Mouse (Mus musculus): Measurements from ENCODE around the gene Dexi. TPM values are rescaled to one million over a fixed set of nuclear protein-coding genes. Genes with fewer than 3 reads are reported as not detected.

Dexi gene
- polyA plus RNA-seq, 1 experiment = 38.3 TPM

DNA sequence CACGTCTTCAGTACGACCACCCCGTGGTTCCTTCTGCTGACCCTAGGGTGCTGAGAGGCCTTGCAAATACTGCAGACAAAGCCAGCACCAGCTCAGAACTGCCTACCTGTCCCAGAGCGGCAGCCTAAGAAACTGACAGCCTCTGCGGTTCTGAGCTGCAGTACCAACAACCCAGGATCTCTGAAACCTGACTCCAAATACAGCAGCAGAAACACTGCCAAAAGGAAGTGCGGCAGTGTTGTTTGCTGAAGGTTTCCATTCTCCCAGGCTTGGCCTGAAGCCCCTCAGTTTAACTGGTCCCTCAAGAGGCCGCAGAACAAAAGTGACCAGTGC is 1.3 kb downstream of the Dexi start:
- TF ChIP-seq CTCF (IDR thresholded peaks at IDR 0.05; ENCODE audit: extremely low read depth, insufficient read length, insufficient replicate concordance, low read depth, low read length) (no peak), POLR2A (IDR thresholded peaks at IDR 0.05; ENCODE audit: low read depth, low read length) (no peak)
- H3K36me3 ChIP-seq (ENCODE audit: control insufficient read depth, insufficient read depth, low read length) = no peaks in the 10 kb centered on the region
- H3K4me1 ChIP-seq (ENCODE audit: control insufficient read depth, insufficient read depth, insufficient read length, low read length) = peaks cover 13% of the 10 kb centered on the region; the same call in 1 of the 2 replicates
- no peak overlapping the region for H3K27ac ChIP-seq (ENCODE audit: insufficient read depth, low read depth, low read length)
- WGBS = 4% methylated on average over 7 of the region's 7 CpGs
- no peaks in the 10 kb centered on the region for H3K27me3 ChIP-seq (ENCODE audit: control insufficient read depth, insufficient read depth, low read length)
- H3K4me3 ChIP-seq (ENCODE audit: low read depth, low read length) = peak overlapping the region; percentile 69

DNA sequence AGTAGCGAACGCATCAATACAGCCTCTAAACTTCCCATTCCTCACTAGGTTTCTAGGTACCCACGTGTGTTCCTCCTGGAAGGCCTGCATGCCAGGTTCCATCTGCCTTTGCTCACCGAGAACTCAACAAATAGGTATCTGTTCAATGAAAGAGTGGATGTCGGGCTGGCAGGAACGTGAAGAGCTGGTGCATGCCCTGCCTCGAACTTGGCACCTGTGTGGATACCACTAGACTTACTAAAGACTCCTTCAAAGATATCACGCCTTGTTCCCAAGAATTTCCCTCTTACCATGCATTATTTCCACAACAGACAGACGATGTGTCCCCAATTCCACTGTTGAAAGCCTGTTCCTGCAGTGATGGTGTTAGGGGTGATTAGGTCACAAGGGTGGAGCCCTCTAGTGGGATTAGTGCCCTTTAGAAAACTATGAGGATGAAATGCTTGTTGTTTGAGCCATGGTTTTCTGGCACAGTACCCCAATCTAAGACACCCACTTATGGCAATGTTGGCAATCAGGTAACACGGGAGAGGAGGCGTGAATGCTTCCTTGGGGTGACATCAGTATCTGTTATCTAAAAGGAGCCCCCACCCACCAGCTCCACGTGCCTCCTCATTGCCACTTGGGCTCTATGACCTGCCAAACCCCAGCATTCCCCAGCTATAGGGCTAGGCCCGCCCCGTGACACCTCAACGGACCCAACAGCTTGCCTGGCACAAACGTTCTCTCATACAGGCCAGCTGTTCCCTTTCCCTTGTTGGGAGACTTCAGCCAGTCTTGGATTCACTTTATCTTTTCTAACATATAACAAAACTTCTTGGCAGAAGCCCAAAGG is 1.9 kb downstream of the Dexi start:
- 48% methylated on average over 16 of the region's 16 CpGs for WGBS
- peak overlapping the region; percentile 69 for H3K4me3 ChIP-seq (ENCODE audit: low read depth, low read length)
- H3K36me3 ChIP-seq (ENCODE audit: control insufficient read depth, insufficient read depth, low read length) = 0 out of 2 replicates have a peak, but pooled peaks cover under 1% of the 10 kb centered on the region
- TF ChIP-seq POLR2A (IDR thresholded peaks at IDR 0.05; ENCODE audit: low read depth, low read length) = no peak
- no peak for TF ChIP-seq CTCF (IDR thresholded peaks at IDR 0.05; ENCODE audit: extremely low read depth, insufficient read length, insufficient replicate concordance, low read depth, low read length)
- no peaks in the 10 kb centered on the region for H3K27me3 ChIP-seq (ENCODE audit: control insufficient read depth, insufficient read depth, low read length)
- H3K4me1 ChIP-seq (ENCODE audit: control insufficient read depth, insufficient read depth, insufficient read length, low read length) = peaks cover 13% of the 10 kb centered on the region; the same call in 1 of the 2 replicates
- no peak overlapping the region for H3K27ac ChIP-seq (ENCODE audit: insufficient read depth, low read depth, low read length)

DNA sequence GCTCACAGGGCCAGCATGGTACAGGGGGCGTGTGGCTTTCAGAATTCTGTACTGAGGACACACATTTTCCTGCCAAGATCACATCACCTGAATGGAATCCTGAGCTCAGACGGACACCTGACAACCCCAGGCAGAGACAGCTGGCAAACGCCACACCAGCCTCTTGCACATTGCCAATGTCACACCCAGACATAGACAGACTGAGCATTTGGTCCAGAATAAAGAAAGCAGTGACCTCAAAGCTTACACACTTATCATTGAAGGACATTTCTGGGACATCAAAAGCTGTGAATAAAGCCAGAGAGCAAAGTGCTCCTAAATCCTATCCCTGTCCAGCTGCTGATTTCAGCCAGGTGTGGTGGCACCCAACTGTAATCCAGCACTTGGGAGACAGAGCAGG is 5.9 kb downstream of the Dexi start:
- Histone ChIP-seq H3K4me1 (ENCODE audit: control insufficient read depth, insufficient read depth, insufficient read length, low read length) (peaks cover 11% of the 10 kb centered on the region), H3K4me3 (ENCODE audit: low read depth, low read length) (no peak overlapping the region), H3K27ac (ENCODE audit: insufficient read depth, low read depth, low read length) (no peak overlapping the region), H3K36me3 (ENCODE audit: control insufficient read depth, insufficient read depth, low read length) (0 out of 2 replicates have a peak, but pooled peaks cover 5% of the 10 kb centered on the region), H3K27me3 (ENCODE audit: control insufficient read depth, insufficient read depth, low read length) (no peaks in the 10 kb centered on the region)
- 65% methylated on average over 3 of the region's 3 CpGs for WGBS
- TF ChIP-seq CTCF (IDR thresholded peaks at IDR 0.05; ENCODE audit: extremely low read depth, insufficient read length, insufficient replicate concordance, low read depth, low read length) (no peak), POLR2A (IDR thresholded peaks at IDR 0.05; ENCODE audit: low read depth, low read length) (no peak)

DNA sequence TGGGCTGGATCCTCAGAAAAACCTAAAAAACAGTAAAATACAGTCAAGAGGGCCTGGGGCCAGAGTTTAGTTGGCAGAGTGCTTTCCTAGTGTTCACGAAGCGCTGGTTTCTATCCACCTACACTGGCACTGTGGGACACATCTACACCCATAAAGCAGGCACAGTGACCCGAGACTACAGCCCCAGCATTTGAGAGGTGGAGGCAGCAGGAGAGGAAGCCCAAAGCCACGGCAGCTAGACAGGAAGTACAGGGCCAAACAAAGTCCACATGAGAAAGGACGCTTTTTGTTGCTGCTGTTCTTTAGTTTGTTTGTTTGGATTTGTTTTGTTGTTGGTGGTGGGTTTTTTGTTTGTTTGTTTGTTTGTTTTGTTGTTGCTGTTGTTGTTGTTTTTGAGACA is 6.5 kb downstream of the Dexi start:
- H3K27me3 ChIP-seq (ENCODE audit: control insufficient read depth, insufficient read depth, low read length) = no peaks in the 10 kb centered on the region
- no peak for TF ChIP-seq CTCF (IDR thresholded peaks at IDR 0.05; ENCODE audit: extremely low read depth, insufficient read length, insufficient replicate concordance, low read depth, low read length)
- no peak for TF ChIP-seq POLR2A (IDR thresholded peaks at IDR 0.05; ENCODE audit: low read depth, low read length)
- 65% methylated on average over 5 of the region's 5 CpGs for WGBS
- H3K36me3 ChIP-seq (ENCODE audit: control insufficient read depth, insufficient read depth, low read length) = peaks cover 10% of the 10 kb centered on the region; the same call in 1 of the 2 replicates
- no peak overlapping the region for H3K4me3 ChIP-seq (ENCODE audit: low read depth, low read length)
- H3K27ac ChIP-seq (ENCODE audit: insufficient read depth, low read depth, low read length) = no peak overlapping the region
- peaks cover 5% of the 10 kb centered on the region for H3K4me1 ChIP-seq (ENCODE audit: control insufficient read depth, insufficient read depth, insufficient read length, low read length)

DNA sequence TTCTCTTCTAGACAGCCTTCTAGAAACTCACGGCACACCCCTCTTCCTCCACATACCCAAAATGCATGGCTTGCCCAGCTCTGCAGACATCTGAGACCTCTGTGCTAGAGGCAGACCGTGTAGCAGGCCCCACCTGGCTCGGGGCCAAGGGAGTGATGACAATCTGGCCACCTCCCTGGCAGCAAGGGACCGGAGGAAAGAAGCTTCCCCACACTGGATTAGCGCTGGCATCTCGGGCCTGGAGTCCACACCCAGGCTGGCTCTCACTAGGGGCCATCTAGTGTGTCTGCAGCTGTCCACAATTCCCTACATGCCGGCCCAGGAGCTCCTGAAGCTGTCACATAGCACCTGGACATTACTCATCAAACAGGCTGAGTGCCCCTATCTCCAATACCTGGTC is 8.3 kb downstream of the Dexi start:
- Histone ChIP-seq H3K27me3 (ENCODE audit: control insufficient read depth, insufficient read depth, low read length) (no peaks in the 10 kb centered on the region), H3K4me3 (ENCODE audit: low read depth, low read length) (no peak overlapping the region), H3K27ac (ENCODE audit: insufficient read depth, low read depth, low read length) (no peak overlapping the region), H3K4me1 (ENCODE audit: control insufficient read depth, insufficient read depth, insufficient read length, low read length) (peaks cover 2% of the 10 kb centered on the region; the same call in 1 of the 2 replicates), H3K36me3 (ENCODE audit: control insufficient read depth, insufficient read depth, low read length) (peaks cover 10% of the 10 kb centered on the region; the same call in 1 of the 2 replicates)
- TF ChIP-seq CTCF (IDR thresholded peaks at IDR 0.05; ENCODE audit: extremely low read depth, insufficient read length, insufficient replicate concordance, low read depth, low read length) (no peak), POLR2A (IDR thresholded peaks at IDR 0.05; ENCODE audit: low read depth, low read length) (no peak)
- 52% methylated on average over 7 of the region's 7 CpGs for WGBS

DNA sequence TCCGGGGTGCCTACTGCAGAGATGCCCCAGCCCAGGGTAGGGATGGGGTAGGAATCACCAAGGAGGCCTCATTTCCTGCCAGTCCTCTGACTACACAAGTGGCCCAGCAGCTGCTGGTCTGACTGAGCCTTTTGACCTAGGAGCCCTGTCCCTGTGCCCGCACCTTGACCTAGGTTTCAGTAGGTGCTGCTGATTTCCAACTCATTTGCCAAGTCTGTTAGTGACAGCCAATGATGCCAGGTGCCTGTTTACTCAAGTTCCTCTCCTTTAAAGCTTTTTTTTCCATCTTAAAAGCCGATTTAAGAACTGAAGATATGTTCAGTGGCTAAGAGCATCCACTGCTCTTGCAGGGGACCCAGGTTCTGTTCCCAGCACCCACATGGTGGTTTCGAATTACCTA is 9.1 kb downstream of the Dexi start:
- TF ChIP-seq POLR2A (IDR thresholded peaks at IDR 0.05; ENCODE audit: low read depth, low read length) = no peak
- TF ChIP-seq CTCF (IDR thresholded peaks at IDR 0.05; ENCODE audit: extremely low read depth, insufficient read length, insufficient replicate concordance, low read depth, low read length) = no peak
- H3K27me3 ChIP-seq (ENCODE audit: control insufficient read depth, insufficient read depth, low read length) = no peaks in the 10 kb centered on the region
- no peak overlapping the region for H3K27ac ChIP-seq (ENCODE audit: insufficient read depth, low read depth, low read length)
- peaks cover 2% of the 10 kb centered on the region; the same call in 1 of the 2 replicates for H3K4me1 ChIP-seq (ENCODE audit: control insufficient read depth, insufficient read depth, insufficient read length, low read length)
- no peak overlapping the region for H3K4me3 ChIP-seq (ENCODE audit: low read depth, low read length)
- peaks cover 12% of the 10 kb centered on the region for H3K36me3 ChIP-seq (ENCODE audit: control insufficient read depth, insufficient read depth, low read length)
- WGBS = 92% methylated on average over 4 of the region's 4 CpGs

DNA sequence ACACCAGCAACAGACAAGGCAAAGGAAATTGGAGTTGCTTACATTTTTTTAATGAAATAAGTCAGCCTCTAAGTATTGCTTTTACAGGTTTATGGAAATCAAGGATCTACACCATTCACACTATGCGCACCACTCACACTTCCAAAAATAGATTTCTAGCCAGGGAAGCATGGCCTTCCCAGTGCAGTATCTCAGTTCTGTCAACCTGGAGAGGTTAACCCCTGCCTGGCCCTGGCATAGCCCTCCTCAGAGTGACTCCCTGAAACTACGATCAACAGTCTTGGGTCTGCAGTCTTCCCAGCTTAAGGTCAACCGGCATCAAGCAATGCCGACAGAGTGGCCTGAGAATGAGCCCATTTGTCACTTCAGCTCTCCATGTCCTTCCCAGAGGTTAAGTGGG is 12.7 kb downstream of the Dexi start:
- Histone ChIP-seq H3K36me3 (ENCODE audit: control insufficient read depth, insufficient read depth, low read length) (peaks cover 20% of the 10 kb centered on the region), H3K27ac (ENCODE audit: insufficient read depth, low read depth, low read length) (no peak overlapping the region), H3K4me1 (ENCODE audit: control insufficient read depth, insufficient read depth, insufficient read length, low read length) (peaks cover 2% of the 10 kb centered on the region), H3K27me3 (ENCODE audit: control insufficient read depth, insufficient read depth, low read length) (no peaks in the 10 kb centered on the region), H3K4me3 (ENCODE audit: low read depth, low read length) (no peak overlapping the region)
- TF ChIP-seq POLR2A (IDR thresholded peaks at IDR 0.05; ENCODE audit: low read depth, low read length) (no peak), CTCF (IDR thresholded peaks at IDR 0.05; ENCODE audit: extremely low read depth, insufficient read length, insufficient replicate concordance, low read depth, low read length) (no peak)
- 93% methylated on average over 4 of the region's 4 CpGs for WGBS
